Mouse (Mus musculus) layer of hippocampus, postnatal 10 days (tissue): ENCODE data around the gene Magix. TPM values are rescaled to one million over a fixed set of nuclear protein-coding genes. Genes with fewer than 3 reads are reported as not detected.

Source experiments
- DNase-seq, 2 experiments: peaks; one replicate each; pipeline ENCODE4 v3.0.0; 2021; ENCODE audit warnings: low spot score in 2 of 2
- total RNA-seq, 2 experiments: library from RNA; stranded (reverse); gene quantifications; 2 replicates each; pipeline ENCODE4 v1.2.3; 2021

Magix gene
- total RNA-seq, 2 experiments from 2014 or later = 0.42 TPM; not detected in 1

DNA sequence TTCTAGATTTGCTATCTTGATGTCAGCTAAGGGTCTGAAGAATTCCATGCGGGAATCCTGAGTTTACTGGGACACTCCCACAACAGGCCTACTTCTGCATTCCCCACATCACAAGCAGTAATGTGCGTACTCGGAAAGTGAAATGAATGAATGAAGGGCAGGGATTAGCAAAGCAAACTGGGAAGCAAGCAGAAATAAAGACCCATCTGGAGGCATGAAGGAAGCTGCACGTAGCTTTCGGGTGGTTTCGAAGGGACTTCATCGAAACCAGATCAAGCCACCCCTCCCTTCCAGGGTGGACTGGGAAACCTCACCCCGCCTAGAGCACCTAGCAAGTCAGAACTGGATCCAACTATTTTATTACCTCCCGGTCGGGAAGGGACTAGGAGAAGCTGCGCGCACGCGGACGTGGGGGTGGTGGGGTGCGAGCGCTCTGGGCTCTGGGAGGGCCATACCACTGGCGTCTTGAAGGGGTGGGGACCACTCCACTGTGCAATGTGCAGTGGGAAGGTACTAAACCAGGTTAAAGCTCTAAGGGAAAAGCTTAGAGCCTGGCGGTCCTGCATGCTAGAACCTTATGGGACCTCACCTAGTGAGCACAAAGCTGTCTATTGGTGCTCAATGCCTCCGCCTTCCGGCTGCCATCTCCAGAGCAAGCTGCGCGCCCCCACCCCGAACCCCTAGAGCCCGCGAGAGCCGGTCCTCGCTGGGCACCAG lies 6.6 kb downstream of the Magix start:
- DNase-seq = peak in 1 of 2 experiments; percentile 32

DNA sequence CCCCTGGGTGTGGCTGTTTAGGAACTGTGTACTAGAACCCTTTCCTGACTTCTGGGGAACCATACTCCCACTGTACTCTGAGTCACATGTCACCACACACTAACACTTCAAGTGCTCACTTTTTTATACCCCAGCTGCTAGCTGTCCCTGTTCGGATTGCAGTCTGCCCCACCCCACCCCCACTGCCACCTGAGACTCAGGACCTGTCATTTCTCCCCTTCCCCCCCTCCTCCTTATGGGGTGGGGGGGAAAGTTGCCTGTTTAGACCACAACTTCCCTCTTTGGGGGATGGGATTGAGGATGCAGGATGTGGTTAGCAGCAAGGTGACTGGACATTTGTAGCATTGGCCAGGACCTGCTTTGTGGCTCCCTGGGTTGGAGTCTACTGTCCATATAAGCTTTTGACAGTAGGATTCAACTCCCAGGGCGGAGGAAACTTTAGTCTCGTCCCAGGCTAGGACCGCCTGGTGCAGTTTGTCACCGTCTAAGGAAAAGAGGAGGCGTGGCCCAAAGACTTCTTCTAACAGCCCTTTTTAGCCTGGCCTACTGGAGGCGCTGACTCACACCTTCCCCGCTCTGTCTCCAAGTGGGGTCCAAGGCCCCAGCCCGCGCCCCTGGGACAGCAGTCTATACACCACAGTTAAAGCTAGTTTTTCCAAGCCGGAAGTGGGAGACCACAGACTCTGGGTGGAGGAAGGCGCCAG lies 7.3 kb downstream of the Magix start:
- DNase-seq = no peak

DNA sequence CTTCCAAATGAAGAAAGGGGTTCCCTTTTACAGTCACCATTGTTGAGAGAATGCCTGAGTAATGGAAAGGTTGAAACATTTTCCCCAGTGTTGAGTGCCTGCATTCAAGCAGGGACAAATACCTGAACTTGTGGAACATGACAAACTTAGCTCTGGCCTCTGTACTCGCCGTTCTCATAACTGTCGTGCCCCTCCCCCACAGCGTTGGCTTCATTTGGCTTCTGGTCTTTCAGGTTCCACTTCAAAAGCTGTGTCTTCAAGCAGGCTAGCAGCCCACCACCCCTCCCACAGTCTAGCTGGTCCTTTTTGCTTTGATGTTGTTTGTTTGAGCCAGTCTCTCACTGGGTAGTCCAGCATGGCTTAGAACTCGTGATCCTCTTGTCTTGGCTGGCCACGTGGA lies 8.3 kb downstream of the Magix start:
- no peak for DNase-seq

- DNase-seq = peak; percentile 22 to 26
Measured at GRCm38 (mm10) chrX:7670921-7671623, 10.0 kb downstream of the Magix start, which contains the start of gene Plp2. Gene Plp2, minus strand, starts transcription at chrX:7671390.

DNA sequence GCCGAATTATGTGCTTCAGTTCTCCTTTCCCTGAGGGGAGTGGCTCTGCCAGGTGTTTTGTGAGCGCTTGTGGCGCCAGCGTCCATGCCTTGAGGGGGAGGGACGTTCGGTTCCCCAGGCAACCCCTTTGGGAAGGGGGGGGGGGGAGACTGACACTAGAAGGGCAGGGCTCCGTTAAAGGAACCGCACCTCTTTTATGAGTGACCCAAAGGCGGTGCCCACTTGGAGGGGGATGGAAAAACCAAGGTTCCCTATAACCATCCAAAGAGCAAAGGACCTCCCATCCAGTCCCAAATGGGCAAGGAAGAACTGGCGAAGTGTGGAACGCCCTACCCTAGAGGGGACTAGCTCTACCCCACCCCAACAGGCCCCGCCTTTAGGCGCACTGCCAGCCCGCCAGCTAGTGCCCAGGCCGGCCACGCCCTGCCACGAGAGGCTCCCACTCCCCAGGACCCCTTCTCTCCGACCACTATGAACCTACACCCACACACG lies 10.6 kb downstream of the Magix start:
- DNase-seq = peak; percentile 42 to 60

DNA sequence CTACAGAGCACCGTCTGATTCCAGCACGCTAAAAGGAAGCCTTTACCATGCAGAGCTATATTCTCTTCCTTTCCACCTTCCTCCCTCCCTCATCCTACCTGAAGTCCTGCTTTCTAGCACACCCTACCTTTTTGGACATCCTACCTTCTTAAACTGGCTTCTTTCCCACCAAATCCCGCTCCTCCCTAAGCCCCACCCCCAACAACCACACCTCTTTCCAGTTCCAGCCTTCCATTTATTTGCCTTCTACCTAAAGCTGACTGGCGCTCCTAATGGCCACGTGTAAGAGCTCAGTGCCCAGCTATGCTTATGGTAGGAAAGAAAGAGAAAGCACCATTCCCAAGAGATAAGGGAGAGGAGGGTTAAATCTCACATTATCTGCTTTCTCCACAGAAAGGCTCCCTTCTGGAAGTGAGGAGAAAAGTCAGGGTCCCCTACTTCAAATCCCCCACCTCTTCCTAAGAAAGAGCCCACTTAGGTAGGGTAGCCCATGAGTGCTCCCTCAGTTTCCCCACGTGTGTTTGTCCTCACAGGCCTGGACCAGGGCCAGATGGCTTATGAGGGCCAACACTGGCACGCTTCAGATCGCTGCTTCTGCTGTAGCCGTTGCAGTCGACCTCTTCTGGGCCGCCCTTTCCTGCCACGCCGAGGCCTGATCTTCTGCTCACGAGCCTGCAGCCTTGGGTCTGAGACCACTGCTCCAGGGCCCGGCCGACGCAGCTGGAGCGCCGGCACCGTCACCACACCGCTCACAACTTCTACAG lies 15.1 kb downstream of the Magix start:
- no peak for DNase-seq

GRCm38 (mm10) chrX:7664791-7665190 lies 16.3 kb downstream of the Magix start:
- DNase-seq = no peak

GRCm38 (mm10) chrX:7662936-7663335 lies 18.1 kb downstream of the Magix start:
- no peak for DNase-seq

DNA sequence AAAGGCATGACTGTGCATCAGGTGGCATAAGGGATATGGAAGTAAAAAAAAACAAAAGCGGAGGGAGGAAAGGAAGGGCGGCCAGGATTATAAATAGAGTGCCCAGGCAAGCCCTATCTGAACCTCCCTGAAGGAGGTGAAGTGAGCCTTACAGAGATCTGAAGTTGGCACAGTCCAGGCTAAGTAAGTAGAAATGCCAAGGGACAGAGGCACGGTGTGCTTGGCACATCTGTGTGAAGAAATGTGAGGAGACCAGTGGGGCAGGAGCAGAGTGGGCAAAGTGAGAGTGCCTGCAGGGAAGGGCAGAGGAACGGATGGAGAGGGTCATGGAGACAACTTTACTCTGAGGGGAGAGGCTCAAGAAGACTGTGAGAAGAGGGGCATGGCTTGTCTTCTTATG lies 20.0 kb downstream of the Magix start:
- DNase-seq = no peak

- no peak for DNase-seq
Measured at GRCm38 (mm10) chrX:7658785-7659589, 22.1 kb downstream of the Magix start.

- DNase-seq = no peak
Measured at GRCm38 (mm10) chrX:7658031-7658784, 22.8 kb downstream of the Magix start.

- no peak for DNase-seq
Measured at GRCm38 (mm10) chrX:7657221-7657639, 23.8 kb downstream of the Magix start, which contains the start of gene Prickle3. Gene Prickle3, plus strand, starts transcription at chrX:7657260.

DNA sequence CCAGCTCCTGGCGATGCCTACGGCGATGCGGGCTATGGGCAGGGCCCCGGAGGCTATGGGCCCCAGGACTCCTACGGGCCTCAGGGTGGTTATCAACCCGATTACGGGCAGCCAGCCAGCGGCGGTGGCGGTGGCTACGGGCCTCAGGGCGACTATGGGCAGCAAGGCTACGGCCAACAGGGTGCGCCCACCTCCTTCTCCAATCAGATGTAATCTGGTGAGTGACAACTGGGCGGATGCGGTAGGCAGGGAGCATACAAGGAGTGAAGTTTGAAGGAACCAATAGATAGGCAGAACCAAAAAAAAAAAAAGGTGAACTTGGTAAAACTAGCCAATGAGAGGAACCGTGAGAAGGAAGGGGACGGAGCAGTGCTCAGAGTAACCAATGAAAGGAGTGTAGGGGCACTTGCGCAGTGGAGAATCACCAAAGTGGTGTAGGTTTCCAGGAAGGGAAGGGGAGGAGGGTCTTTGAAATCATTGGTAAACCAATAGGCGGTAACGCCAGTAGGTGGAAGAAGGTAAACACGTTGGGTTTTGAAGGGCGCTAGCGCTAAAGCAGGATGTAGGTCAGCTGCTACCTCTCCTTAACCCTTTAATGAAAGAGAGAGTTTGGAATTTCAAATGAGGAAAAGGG lies 32.3 kb downstream of the Magix start:
- peak; percentile 65 to 69 for DNase-seq

GRCm38 (mm10) chrX:7645349-7645748 lies 35.7 kb downstream of the Magix start:
- peak; percentile 75 to 80 for DNase-seq

GRCm38 (mm10) chrX:7640785-7641184 lies 40.3 kb downstream of the Magix start:
- no peak for DNase-seq

DNA sequence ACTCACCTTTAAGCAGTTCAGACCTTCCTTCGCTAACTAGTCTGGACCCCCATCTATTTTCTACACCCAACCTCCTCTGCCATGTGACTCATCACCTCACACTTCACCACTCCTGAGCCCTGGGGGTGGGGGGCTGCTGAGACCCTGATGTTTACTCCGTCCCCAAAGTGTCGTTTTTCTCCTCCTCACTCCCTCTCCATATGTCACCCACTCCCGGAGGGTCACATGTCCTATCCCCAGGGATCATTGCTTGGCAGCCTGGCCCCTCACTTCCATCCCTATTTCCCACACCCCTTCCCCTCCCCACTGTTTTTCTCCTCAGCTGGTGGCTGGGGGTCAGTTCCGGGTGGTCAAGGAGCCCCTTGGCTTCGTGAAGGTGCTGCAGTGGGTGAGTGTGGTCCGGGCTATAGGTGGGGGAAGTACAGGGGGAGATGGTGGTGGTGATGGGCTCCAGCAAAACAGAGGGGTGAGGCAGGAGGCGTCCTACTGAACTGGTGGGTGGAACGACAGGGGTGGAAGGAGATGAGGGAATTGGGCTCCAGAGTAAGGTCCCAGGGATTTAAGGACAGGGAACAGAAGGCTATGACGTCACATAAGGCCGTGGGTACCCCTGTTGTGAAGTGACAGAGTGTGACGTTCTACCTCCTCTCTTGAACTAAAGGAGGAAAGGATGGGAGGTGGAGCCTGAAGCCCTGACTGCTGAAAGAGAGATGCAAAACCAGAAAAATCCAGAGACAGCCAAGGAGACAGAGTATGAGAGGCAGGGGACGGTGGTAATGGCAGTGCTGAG lies 41.3 kb downstream of the Magix start:
- DNase-seq = no peak

DNA sequence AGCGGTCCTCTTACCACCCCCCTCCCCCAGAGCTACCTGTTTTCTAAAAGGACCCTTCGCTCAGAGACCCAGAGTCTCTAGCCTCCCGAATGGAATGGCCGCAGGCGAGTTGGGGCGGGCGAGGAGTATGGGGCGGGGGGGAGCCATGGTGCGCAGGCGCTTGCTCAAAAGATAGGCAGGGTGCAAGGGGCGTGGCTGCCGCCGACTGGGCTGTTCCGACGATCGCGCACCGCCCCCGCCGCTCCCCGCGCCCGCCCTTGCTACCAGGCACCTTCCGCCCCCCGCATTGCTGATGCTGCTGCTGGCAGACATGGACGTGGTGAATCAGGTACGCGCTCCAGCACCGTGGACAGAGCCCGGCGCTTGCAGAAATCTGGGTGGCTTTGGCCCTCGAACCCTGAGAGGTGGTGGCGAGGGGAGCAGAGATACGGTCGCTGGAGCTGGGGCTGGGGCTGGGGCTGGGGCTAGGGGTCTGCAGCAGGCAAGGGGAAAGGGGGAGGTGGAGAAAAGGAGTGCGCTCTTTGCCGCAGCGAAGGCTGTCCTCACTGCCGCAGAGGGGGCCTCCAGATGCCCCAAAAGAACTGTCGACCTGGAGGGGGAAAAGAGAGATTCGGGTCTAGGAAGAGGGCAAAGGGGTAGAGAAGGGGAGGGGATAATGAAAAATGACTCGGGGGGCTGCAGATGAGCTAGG lies 42.5 kb downstream of the Magix start, which contains the start of gene Syp:
Syp (plus strand) TSS at position 71 of the 691 bp plus-strand sequence.
- peak; percentile 88 to 89 for DNase-seq
